Mouse (Mus musculus) hindbrain, embryonic 16.5 days (tissue): Measurements from ENCODE around the gene Ttc23. TPM values are rescaled to one million over a fixed set of nuclear protein-coding genes. Genes with fewer than 3 reads are reported as not detected.

Experiments
- ATAC-seq: fragments of 200-750 bp; cut with Nextera tagmentation; 2 replicates; pipeline ENCODE4 v1.8.0; 2017; ENCODE audit warnings: moderate TSS enrichment, moderate library complexity
- H3K27ac ChIP-seq: fragments of 300-500 bp; sonication (generic); 2 replicates; pipeline ENCODE4 v1.5.1; 2014; ENCODE audit warnings: low read depth, mild to moderate bottlenecking, control low read depth, low read length, moderate library complexity
- H3K27me3 ChIP-seq: fragments of 300-500 bp; sonication (generic); replicated peaks from 2 replicates; pipeline ENCODE4 v1.6.1; 2014; ENCODE audit warnings: low read length; ENCODE audit not compliant: control insufficient read depth, insufficient read depth
- H3K36me3 ChIP-seq: fragments of 300-500 bp; sonication (generic); 2 replicates; pipeline ENCODE4 v1.6.1; 2014; ENCODE audit warnings: mild to moderate bottlenecking, low read length, moderate library complexity, mixed read lengths; ENCODE audit not compliant: control insufficient read depth, insufficient read depth
- H3K4me1 ChIP-seq: fragments of 300-500 bp; sonication (generic); 2 replicates; pipeline ENCODE4 v1.6.1; 2014; ENCODE audit warnings: low read depth, low read length; ENCODE audit not compliant: control insufficient read depth, insufficient read depth
- H3K4me2 ChIP-seq: fragments of 300-500 bp; sonication (generic); 2 replicates; pipeline ENCODE4 v1.6.1; 2014; ENCODE audit warnings: mild to moderate bottlenecking, low read length, control low read depth, moderate library complexity
- H3K4me3 ChIP-seq: fragments of 300-500 bp; sonication (generic); 2 replicates; pipeline ENCODE4 v1.5.1; 2014; ENCODE audit warnings: mild to moderate bottlenecking, low read length, control low read depth, moderate library complexity
- H3K9ac ChIP-seq: fragments of 300-500 bp; sonication (generic); 2 replicates; pipeline ENCODE4 v1.6.1; 2014; ENCODE audit warnings: low read depth, mild to moderate bottlenecking, control low read depth, low read length, moderate library complexity
- H3K9me3 ChIP-seq: fragments of 300-500 bp; sonication (generic); 2 replicates; pipeline ENCODE4 v1.6.1; 2014; ENCODE audit warnings: mild to moderate bottlenecking, low read length, moderate library complexity; ENCODE audit not compliant: control insufficient read depth
- WGBS: fragments of 180-500 bp; shearing (Covaris S2); extraction: QIAGEN DNeasy Blood & Tissue Kit; methylation state at CpG from one replicate; pipeline ENCODE4 v1.1.7; 2014; 5-methylcytosine and 5-hydroxymethylcytosine counted together
- polyA plus RNA-seq: library from polyadenylated mRNA; unstranded; fragments of >200 nt; fragmentation: Nextera tagmentation; extraction: Ambion mirVana; gene quantifications from 2 replicates; pipeline ENCODE4 v1.2.1, GENCODE M21; 2015

The Ttc23 gene
- polyA plus RNA-seq, 1 experiment from 2014 or later = 7.6 TPM

GRCm38 (mm10) chr7:67717520-67717919 lies 70.3 kb downstream of the Ttc23 start:
- Histone ChIP-seq H3K9me3 (0 out of 2 replicates have a peak, but pooled peaks cover 4% of the 10 kb centered on the region), H3K36me3 (0 out of 2 replicates have a peak, but pooled peaks cover 2% of the 10 kb centered on the region), H3K4me3 (no peak overlapping the region), H3K4me2 (no peak overlapping the region), H3K27me3 (no peaks in the 10 kb centered on the region), H3K9ac (no peak overlapping the region), H3K4me1 (peaks cover 7% of the 10 kb centered on the region), H3K27ac (no peak overlapping the region)
- ATAC-seq = no peak
- 84% methylated on average over 3 of the region's 3 CpGs for WGBS

- no peak overlapping the region for H3K9ac ChIP-seq
- H3K4me3 ChIP-seq = no peak overlapping the region
- H3K4me2 ChIP-seq = no peak overlapping the region
- H3K4me1 ChIP-seq = peaks cover 6% of the 10 kb centered on the region
- no peak overlapping the region for H3K27ac ChIP-seq
- H3K9me3 ChIP-seq = no peaks in the 10 kb centered on the region
- no peak for ATAC-seq
- no peaks in the 10 kb centered on the region for H3K36me3 ChIP-seq
- H3K27me3 ChIP-seq = no peaks in the 10 kb centered on the region
- WGBS = 48% methylated on average over 8 of the region's 8 CpGs
Measured at GRCm38 (mm10) chr7:67718804-67719203, 71.6 kb downstream of the Ttc23 start.

GRCm38 (mm10) chr7:67722163-67722562 lies 75.0 kb downstream of the Ttc23 start:
- H3K27ac ChIP-seq = no peak overlapping the region
- no peaks in the 10 kb centered on the region for H3K4me1 ChIP-seq
- no peaks in the 10 kb centered on the region for H3K9me3 ChIP-seq
- H3K9ac ChIP-seq = no peak overlapping the region
- 42% methylated on average over 2 of the region's 2 CpGs for WGBS
- H3K36me3 ChIP-seq = no peaks in the 10 kb centered on the region
- no peak overlapping the region for H3K4me3 ChIP-seq
- no peak overlapping the region for H3K4me2 ChIP-seq
- no peaks in the 10 kb centered on the region for H3K27me3 ChIP-seq
- ATAC-seq = no peak

GRCm38 (mm10) chr7:67724536-67724935 lies 77.3 kb downstream of the Ttc23 start:
- Histone ChIP-seq H3K36me3 (no peaks in the 10 kb centered on the region), H3K27me3 (no peaks in the 10 kb centered on the region), H3K9ac (no peak overlapping the region), H3K9me3 (no peaks in the 10 kb centered on the region), H3K4me1 (no peaks in the 10 kb centered on the region), H3K4me2 (no peak overlapping the region), H3K4me3 (no peak overlapping the region), H3K27ac (no peak overlapping the region)
- WGBS = 70% methylated on average over 4 of the region's 4 CpGs
- ATAC-seq = no peak

GRCm38 (mm10) chr7:67725016-67725415 lies 77.8 kb downstream of the Ttc23 start:
- Histone ChIP-seq H3K4me3 (no peak overlapping the region), H3K4me2 (no peak overlapping the region), H3K4me1 (no peaks in the 10 kb centered on the region), H3K27me3 (no peaks in the 10 kb centered on the region), H3K36me3 (no peaks in the 10 kb centered on the region), H3K9me3 (no peaks in the 10 kb centered on the region), H3K27ac (no peak overlapping the region), H3K9ac (no peak overlapping the region)
- ATAC-seq = no peak
- WGBS = 60% methylated on average over 9 of the region's 9 CpGs

- Histone ChIP-seq H3K36me3 (no peaks in the 10 kb centered on the region), H3K4me3 (no peak overlapping the region), H3K9ac (no peak overlapping the region), H3K27me3 (no peaks in the 10 kb centered on the region), H3K27ac (no peak overlapping the region), H3K4me1 (no peaks in the 10 kb centered on the region), H3K9me3 (no peaks in the 10 kb centered on the region), H3K4me2 (no peak overlapping the region)
- 90% methylated on average over 4 of the region's 4 CpGs for whole genome bisulfite sequencing
- ATAC-seq = no peak
Measured at GRCm38 (mm10) chr7:67728203-67728602, 81.0 kb downstream of the Ttc23 start.

GRCm38 (mm10) chr7:67728809-67729208 lies 81.6 kb downstream of the Ttc23 start:
- 93% methylated on average over 4 of the region's 4 CpGs for WGBS
- no peak for ATAC-seq
- no peak overlapping the region for H3K27ac ChIP-seq
- no peak overlapping the region for H3K4me3 ChIP-seq
- H3K4me1 ChIP-seq = no peaks in the 10 kb centered on the region
- H3K36me3 ChIP-seq = no peaks in the 10 kb centered on the region
- no peak overlapping the region for H3K4me2 ChIP-seq
- H3K9ac ChIP-seq = no peak overlapping the region
- H3K9me3 ChIP-seq = no peaks in the 10 kb centered on the region
- no peaks in the 10 kb centered on the region for H3K27me3 ChIP-seq

GRCm38 (mm10) chr7:67730431-67731110 lies 83.4 kb downstream of the Ttc23 start:
- no peak for ATAC-seq
- Histone ChIP-seq H3K9ac (no peak overlapping the region), H3K36me3 (no peaks in the 10 kb centered on the region), H3K27me3 (no peaks in the 10 kb centered on the region), H3K27ac (no peak overlapping the region), H3K4me2 (no peak overlapping the region), H3K9me3 (no peaks in the 10 kb centered on the region), H3K4me3 (no peak overlapping the region), H3K4me1 (no peaks in the 10 kb centered on the region)
- 52% methylated on average over 5 of the region's 5 CpGs for WGBS

GRCm38 (mm10) chr7:67732276-67732675 lies 85.1 kb downstream of the Ttc23 start:
- WGBS = 77% methylated on average over 4 of the region's 4 CpGs
- H3K4me1 ChIP-seq = no peaks in the 10 kb centered on the region; the same call in 1 of the 2 replicates
- no peaks in the 10 kb centered on the region for H3K27me3 ChIP-seq
- no peak for ATAC-seq
- H3K4me3 ChIP-seq = no peak overlapping the region
- H3K27ac ChIP-seq = no peak overlapping the region
- H3K9me3 ChIP-seq = no peaks in the 10 kb centered on the region
- H3K9ac ChIP-seq = no peak overlapping the region
- H3K4me2 ChIP-seq = no peak overlapping the region
- H3K36me3 ChIP-seq = no peaks in the 10 kb centered on the region
